Mouse (Mus musculus) heart, embryonic 10.5 days (tissue): ENCODE results near the gene Rab37. TPM values are rescaled to one million over a fixed set of nuclear protein-coding genes. Genes with fewer than 3 reads are reported as not detected.
A peak's percentile ranks its signal among the peaks of the same experiment; 100 is the strongest.

Experiments used
- DNase-seq: peaks from one replicate; pipeline ENCODE4 v3.0.0-alpha.2; 2017; ENCODE audit warnings: low spot score
- H3K27ac ChIP-seq: fragments of 300-500 bp; sonication (generic); 2 replicates; pipeline ENCODE4 v1.5.1; 2016; ENCODE audit warnings: mild to moderate bottlenecking
- H3K27me3 ChIP-seq: fragments of 300-500 bp; sonication (generic); 2 replicates; pipeline ENCODE4 v1.6.1; 2016; ENCODE audit warnings: mild to moderate bottlenecking; ENCODE audit not compliant: poor library complexity, insufficient read depth, severe bottlenecking
- H3K36me3 ChIP-seq: fragments of 300-500 bp; sonication (generic); 2 replicates; pipeline ENCODE4 v1.6.1; 2016; ENCODE audit warnings: mild to moderate bottlenecking, moderate library complexity
- H3K4me1 ChIP-seq: fragments of 300-500 bp; sonication (generic); 2 replicates; pipeline ENCODE4 v1.6.1; 2016; ENCODE audit warnings: mild to moderate bottlenecking
- H3K4me3 ChIP-seq: fragments of 300-500 bp; sonication (generic); 2 replicates; pipeline ENCODE4 v1.5.1; 2016; ENCODE audit warnings: mild to moderate bottlenecking, moderate library complexity
- H3K9me3 ChIP-seq: fragments of 300-500 bp; sonication (generic); 2 replicates; pipeline ENCODE4 v1.6.1; 2016; ENCODE audit warnings: mild to moderate bottlenecking, moderate library complexity
- WGBS: fragments of 180-500 bp; shearing (Covaris S2); methylation state at CpG from one replicate; pipeline ENCODE4 v1.1.7; 2016; 5-methylcytosine and 5-hydroxymethylcytosine counted together
- polyA plus RNA-seq: library from polyadenylated mRNA; unstranded; fragments of >200 nt; fragmentation: Nextera tagmentation; extraction: Ambion mirVana; gene quantifications from 2 replicates; pipeline ENCODE4 v1.2.1, GENCODE M21; 2016

Rab37 gene
- polyA plus RNA-seq, 1 experiment from 2014 or later = 2.6 TPM

DNA sequence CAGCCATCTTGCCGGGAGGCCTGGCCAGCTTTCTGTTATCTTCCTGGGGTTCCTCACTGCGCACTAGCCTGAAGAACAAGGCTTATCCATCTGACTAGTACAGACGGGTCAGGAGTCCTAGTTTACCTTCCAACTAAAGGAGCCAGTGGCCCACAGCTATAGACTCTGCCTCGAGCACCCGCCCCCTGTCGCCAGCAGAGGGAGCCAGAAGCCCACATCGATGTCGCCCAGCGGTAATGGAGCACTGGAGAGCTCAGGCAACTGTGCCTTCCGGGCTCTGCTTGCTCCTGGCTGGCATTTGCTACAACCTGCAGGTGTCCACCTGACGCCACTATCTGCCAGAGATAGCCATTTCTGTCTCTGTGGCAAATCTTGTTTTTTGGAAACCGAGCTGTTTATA, 111.1 kb downstream of the Rab37 start:
- Histone ChIP-seq H3K27me3 (peaks cover 43% of the 10 kb centered on the region), H3K4me1 (peaks cover 26% of the 10 kb centered on the region), H3K9me3 (no peaks in the 10 kb centered on the region), H3K36me3 (peaks cover 43% of the 10 kb centered on the region), H3K4me3 (no peak overlapping the region), H3K27ac (no peak overlapping the region)
- DNase-seq = peak; percentile 91
- 13% methylated on average over 12 of the region's 12 CpGs for WGBS

DNA sequence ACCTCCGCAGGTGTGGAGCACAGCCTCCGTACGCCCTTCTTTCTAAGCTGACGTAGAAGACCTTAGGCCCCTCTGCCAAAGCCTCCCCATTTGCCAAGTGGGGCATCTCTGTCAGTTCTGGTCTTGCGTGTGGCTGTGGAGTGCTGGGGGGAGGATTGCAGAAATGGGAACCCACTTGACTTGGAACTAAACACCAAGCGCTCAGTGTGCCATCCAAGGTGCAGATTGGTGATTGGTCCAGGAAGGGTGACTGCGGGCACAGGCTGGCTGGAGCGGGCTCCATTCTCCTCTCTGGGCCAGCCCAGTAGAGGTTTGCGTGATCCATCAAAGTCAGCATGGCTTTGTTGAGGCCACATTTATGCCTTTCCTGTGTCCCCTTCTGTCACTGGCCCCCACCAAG, 111.5 kb downstream of the Rab37 start:
- 92% methylated on average over 9 of the region's 9 CpGs for WGBS
- H3K27ac ChIP-seq = no peak overlapping the region
- peaks cover 23% of the 10 kb centered on the region; the same call in 1 of the 2 replicates for H3K4me1 ChIP-seq
- H3K4me3 ChIP-seq = no peak overlapping the region
- H3K9me3 ChIP-seq = no peaks in the 10 kb centered on the region
- DNase-seq = no peak
- peaks cover 43% of the 10 kb centered on the region for H3K27me3 ChIP-seq
- peaks cover 43% of the 10 kb centered on the region for H3K36me3 ChIP-seq

DNA sequence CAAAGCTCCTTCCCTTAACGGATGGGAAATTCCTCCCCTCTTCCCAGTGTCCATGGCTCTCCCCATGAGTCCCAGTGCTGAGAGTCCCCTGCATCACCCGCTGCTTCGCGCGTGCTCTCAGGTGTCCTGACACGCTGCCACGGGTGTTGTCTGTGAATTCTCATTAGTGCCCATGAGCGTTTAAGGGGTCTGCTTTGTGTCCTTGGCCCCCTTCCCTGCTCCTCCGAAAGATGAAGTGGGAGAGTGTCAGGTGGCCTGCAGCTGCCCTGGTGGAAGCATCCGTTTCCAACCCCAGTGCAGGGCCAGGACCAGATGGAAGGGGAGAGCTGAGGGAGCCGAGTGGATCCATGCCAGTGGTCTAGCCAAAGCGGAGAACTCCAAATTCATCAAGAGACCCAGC, 116.9 kb downstream of the Rab37 start:
- peaks cover 55% of the 10 kb centered on the region for H3K4me1 ChIP-seq
- H3K27ac ChIP-seq = no peak overlapping the region
- WGBS = 84% methylated on average over 12 of the region's 12 CpGs
- H3K9me3 ChIP-seq = no peaks in the 10 kb centered on the region
- peaks cover 33% of the 10 kb centered on the region for H3K36me3 ChIP-seq
- DNase-seq = no peak
- H3K27me3 ChIP-seq = peaks cover 19% of the 10 kb centered on the region
- H3K4me3 ChIP-seq = no peak overlapping the region

DNA sequence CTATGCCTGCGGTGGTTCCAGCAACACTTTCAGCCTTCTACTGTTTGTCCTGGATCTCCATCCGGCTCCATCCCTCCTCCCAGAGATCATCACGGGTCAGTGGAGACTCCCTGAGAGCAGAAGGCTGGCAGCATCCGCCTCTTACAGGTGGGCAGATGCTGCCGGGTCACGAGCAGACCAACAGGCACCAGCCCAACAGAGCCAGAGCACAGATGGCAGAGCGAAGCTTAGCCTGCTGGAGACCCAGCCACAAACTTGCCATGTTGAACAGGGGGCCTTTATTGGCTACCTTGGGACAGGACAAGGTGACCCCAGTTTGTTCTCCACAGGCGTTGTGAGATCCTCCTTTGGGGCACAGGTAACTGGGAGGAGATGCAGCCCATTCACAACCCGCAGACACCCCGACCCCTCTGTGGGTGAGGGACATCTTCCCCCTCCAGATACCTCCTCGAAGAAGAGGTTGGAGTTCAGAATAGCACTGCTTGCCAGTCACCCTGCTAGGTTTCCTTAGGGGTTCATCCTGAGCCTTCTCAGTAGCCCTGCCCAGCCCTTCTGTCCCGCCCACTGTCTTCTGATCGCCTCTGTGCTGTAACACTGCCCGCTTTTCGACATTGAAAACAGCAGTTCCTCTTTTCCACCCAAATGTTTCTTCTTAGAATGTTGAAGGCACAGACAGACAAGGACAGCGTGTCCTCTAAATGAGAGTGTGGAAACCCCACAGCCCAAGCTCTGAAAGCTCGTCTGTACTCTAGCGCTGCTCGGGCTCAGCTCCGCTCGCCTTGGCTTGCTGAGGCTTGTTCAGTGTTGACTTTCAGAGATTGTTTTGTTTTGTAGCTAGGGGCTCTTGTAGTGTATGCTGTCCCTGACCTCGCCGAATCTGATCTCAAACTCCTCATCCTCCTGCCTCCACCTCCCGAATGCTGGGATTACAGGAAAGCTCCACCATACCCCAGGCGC, 117.8 kb downstream of the Rab37 start:
- Histone ChIP-seq H3K4me3 (no peak overlapping the region), H3K27me3 (peaks cover 19% of the 10 kb centered on the region), H3K9me3 (no peaks in the 10 kb centered on the region), H3K4me1 (peaks cover 61% of the 10 kb centered on the region), H3K27ac (peak overlapping the region; percentile 24; the same call in 1 of the 2 replicates), H3K36me3 (peaks cover 30% of the 10 kb centered on the region)
- WGBS = 79% methylated on average over 25 of the region's 25 CpGs
- DNase-seq = no peak

DNA sequence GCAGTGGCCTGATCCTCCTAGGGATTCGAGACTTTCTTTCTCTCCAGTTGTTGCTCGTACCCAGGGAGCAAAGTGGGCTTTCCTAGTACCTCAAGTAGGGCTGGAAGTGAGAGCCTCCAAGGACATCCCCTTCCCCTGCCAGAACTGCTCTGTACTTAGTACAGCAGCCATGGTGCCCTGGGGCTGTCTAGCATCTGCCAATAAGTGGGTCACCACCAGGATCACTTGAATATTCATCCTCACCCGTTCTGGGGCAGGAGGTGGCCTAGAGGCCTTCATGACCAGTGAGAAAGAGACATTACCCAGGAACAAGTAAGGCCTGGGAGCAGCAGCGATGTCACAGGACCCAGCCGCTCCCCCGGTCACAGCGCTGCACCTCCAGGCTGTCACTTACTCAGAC, 118.7 kb downstream of the Rab37 start:
- Histone ChIP-seq H3K27ac (peak overlapping the region; percentile 24), H3K4me3 (no peak overlapping the region), H3K36me3 (peaks cover 28% of the 10 kb centered on the region), H3K4me1 (peaks cover 68% of the 10 kb centered on the region), H3K9me3 (no peaks in the 10 kb centered on the region), H3K27me3 (peaks cover 20% of the 10 kb centered on the region)
- 80% methylated on average over 7 of the region's 7 CpGs for WGBS
- no peak for DNase-seq

Other genes with a start within 250 kb of the Rab37 start
- gene Gprc5c, start 240.3 kb upstream of the Rab37 start, polyA plus RNA-seq = 36.6 and 46.3 TPM in 2 replicates
- gene Cd300a, start 201.4 kb upstream of the Rab37 start, polyA plus RNA-seq = 0.46 and 0.62 TPM in 2 replicates
- 0.48 and 1.0 TPM in 2 replicates for gene Cd300lb, start 157.0 kb upstream of the Rab37 start, polyA plus RNA-seq
- gene Cd300c, start 122.3 kb upstream of the Rab37 start, polyA plus RNA-seq = not detected in 2 replicates
- not detected in 2 replicates for gene Cd300ld, start 101.5 kb upstream of the Rab37 start, polyA plus RNA-seq
- 0.35 TPM in 1 of 2 replicates, not detected in the other for gene Cd300c2, start 89.6 kb upstream of the Rab37 start, polyA plus RNA-seq
- not detected in 2 replicates for gene Cd300ld2, start 75.2 kb upstream of the Rab37 start, polyA plus RNA-seq
- not detected in 2 replicates for gene Cd300ld4, start 64.4 kb upstream of the Rab37 start, polyA plus RNA-seq
- gene Cd300ld5, start 53.7 kb upstream of the Rab37 start, polyA plus RNA-seq = not detected in 2 replicates
- gene Cd300ld3, start 43.0 kb upstream of the Rab37 start, polyA plus RNA-seq = not detected in 2 replicates
- 0.09 and 0.26 TPM in 2 replicates for gene Cd300e, start 29.3 kb upstream of the Rab37 start, polyA plus RNA-seq
- gene Cd300lf, start 42.6 kb downstream of the Rab37 start, polyA plus RNA-seq = 0.08 and 0.27 TPM in 2 replicates
- 29.5 and 74.6 TPM in 2 replicates for gene Slc9a3r1, start 71.9 kb downstream of the Rab37 start, polyA plus RNA-seq
- 9.6 TPM in 2 replicates for gene Tmem104, start 96.1 kb downstream of the Rab37 start, polyA plus RNA-seq
- 15.8 and 17.0 TPM in 2 replicates for gene Nat9, start 96.4 kb downstream of the Rab37 start, polyA plus RNA-seq
- 0.23 and 0.65 TPM in 2 replicates for gene Grin2c, start 175.8 kb downstream of the Rab37 start, polyA plus RNA-seq
- 14.3 and 16.5 TPM in 2 replicates for gene Fdxr, start 185.6 kb downstream of the Rab37 start, polyA plus RNA-seq
- 0.64 and 1.3 TPM in 2 replicates for gene Fads6, start 206.2 kb downstream of the Rab37 start, polyA plus RNA-seq
- not detected in 2 replicates for gene Otop2, start 215.7 kb downstream of the Rab37 start, polyA plus RNA-seq
- gene Ush1g, start 230.6 kb downstream of the Rab37 start, polyA plus RNA-seq = 0.26 and 0.34 TPM in 2 replicates
- gene Otop3, start 243.3 kb downstream of the Rab37 start, polyA plus RNA-seq = 0.05 TPM in 1 of 2 replicates, not detected in the other